Mouse (Mus musculus) monocyte, adult 5-6 weeks (primary cell): ENCODE results near the gene Ift80. TPM values are rescaled to one million over a fixed set of nuclear protein-coding genes. Genes with fewer than 3 reads are reported as not detected.
A peak's percentile ranks its signal among the peaks of the same experiment; 100 is the strongest.
"Not testable (repeated sequence)": the region's sequence is repeated elsewhere in the genome, so short reads cannot be mapped to it uniquely, and the experiment has no call there.

Source experiments
- ATAC-seq: fragments of 153-309, 156-312 bp; replicated peaks from 2 replicates; pipeline ENCODE4 v1.8.0; 2017; ENCODE audit warnings: mild to moderate bottlenecking; ENCODE audit not compliant: low TSS enrichment, insufficient number of reproducible peaks, severe bottlenecking, poor library complexity, low FRiP score
- total RNA-seq: library from RNA; stranded (forward); fragments of 200-1000, 200-491, 200-594 nt; gene quantifications from 3 replicates; pipeline ENCODE4 v1.2.3, GENCODE M21; 2017

Gene Ift80
- total RNA-seq, 1 experiment from 2014 or later: 2.8 TPM

DNA sequence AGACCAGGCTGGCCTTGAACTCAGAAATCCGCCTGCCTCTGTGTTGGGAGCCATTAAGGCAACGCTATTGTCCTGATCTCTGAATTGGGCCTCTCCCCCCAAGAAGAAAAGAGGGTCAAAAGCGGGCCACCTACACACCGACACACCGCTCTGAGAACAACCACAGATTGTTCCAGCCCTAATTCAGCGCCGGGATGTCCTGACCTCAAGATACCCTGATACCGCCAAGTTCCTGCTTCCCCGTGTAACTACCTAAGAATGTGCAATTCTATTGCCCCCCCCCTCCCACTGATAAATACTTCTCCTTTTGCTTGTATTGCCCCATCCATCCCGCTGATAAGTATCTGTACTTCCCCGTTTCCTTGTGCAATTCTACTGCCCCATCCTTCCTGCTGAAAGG lies 52.4 kb downstream of the Ift80 start:
- not testable (repeated sequence) for ATAC-seq

DNA sequence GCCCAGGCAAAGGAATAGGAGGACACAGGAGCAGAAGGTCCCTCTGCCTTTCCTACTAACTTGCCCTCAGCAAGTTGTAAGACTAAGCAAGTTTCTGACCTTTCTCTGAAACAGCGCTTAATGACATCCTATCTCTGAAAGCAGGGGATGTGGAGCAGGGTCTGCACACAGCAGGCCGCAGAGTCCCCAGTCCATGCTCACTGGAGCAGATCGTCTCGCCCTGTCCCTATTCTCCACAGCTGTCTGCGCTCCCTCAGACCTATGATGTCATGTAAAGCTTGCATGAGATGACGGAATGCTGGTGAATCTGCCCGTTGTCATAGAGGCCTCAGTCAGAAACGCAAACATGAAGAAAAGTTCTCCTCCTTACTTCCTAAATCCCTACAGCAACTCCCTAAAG lies 55.0 kb downstream of the Ift80 start:
- no peak for ATAC-seq

DNA sequence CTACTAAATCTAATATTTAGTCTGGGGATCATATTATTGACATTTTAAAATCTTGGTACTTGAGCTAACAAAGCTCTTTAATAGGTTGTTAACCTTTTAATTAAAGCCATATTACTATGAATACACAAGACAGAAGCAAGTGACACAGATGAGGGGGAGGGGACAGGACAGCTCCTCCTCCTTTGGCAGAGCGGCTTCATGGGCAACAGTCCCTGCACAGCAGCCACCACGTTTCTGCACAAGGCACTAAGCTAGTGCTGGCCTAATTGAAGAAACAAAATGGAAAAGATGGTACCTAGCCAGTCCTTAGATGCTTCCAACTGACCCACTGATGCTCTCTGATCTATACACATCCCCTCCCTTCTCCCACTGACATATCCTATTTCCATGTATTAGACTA lies 55.5 kb downstream of the Ift80 start:
- ATAC-seq: no peak

DNA sequence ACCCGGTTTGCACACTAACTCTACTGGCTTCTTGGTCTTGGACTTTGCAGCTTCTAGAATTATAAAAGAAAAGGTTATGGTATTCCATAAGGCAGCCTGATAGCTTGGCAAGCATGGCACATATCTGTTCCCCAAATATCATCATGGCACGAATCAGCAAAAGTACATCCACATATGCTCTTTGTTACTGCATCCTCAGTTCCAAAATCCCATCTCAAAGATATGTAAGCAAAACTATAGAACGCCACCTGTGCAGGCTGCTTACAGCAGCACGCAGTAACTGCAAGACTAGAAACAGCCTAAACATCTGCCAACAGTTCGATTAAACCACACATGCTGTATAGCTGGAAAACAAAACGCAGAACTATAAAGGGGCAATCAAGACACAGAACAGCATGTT lies 62.5 kb downstream of the Ift80 start:
- ATAC-seq: no peak

DNA sequence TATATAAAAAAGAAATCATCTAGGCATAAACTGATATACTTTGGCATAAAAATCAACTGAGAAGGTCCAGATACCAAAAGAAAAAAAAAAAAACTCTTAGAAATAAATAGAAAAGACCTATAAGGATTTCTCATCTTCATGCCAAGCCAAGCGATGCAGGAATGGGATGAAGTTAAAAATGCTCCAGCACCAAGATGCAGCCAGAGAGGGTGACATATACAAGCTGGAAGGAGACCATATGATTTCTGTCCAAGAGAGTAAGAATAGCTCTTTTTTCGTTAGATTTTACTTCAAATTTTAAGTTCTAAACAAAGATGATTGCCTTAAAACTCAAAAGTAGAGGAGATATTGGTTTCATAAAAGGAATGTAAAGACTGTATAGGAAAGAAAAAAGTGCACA lies 64.1 kb downstream of the Ift80 start:
- no peak for ATAC-seq

DNA sequence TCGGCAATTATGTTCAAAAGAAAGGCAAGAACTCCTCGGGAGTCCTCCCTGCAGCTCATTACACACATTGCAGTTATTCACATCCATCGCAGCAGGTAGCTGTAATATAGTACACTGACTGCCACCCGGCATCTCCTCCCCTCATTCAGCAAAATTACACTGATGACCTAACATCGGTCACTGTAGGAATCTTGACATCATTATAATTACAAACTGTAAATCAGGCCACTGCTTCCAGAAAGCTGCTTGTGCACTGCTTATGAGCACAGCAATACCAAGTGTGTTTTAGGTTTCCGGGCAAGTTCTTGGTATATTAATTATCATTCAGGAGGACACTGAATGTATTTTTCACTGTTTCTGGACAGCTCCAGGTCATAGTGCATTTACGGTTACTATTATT lies 65.1 kb downstream of the Ift80 start:
- no peak for ATAC-seq

DNA sequence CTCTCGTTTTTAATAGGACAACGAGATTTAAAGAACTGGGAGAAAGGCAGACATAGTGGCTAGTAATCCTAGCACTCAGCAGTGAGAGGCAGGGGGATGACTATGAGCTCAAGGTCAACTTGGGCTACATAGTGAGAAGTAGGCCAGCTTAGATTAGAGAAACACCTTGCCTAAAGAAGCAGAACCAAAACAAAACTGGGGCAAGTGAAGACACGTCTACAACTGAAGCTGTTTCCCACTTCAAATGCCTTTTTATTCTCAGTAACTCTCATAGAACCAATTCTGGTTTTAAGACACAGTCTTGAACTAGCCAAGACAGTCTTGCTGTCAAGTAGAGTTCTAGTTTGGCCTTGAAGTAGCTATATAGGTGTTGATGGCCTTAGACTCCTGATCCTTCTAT lies 67.7 kb downstream of the Ift80 start:
- ATAC-seq: no peak

DNA sequence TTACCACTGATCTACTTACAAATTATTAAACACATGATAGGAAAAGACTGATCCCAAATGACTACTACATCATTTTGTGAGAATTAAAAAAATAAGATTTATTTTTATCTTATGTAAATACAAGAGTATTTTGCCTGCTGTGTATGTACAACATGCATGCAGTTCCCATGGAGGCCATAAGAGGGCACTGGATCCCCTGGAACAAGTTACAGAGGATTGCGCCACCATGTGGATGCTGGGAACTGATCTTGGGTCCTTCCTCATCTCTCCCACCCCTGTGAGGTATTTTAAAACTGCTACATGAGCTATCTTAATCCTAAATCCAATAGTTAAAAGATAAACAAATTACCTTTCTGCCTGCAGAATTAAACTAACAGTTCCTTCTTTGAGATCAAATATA lies 68.9 kb downstream of the Ift80 start:
- no peak for ATAC-seq

DNA sequence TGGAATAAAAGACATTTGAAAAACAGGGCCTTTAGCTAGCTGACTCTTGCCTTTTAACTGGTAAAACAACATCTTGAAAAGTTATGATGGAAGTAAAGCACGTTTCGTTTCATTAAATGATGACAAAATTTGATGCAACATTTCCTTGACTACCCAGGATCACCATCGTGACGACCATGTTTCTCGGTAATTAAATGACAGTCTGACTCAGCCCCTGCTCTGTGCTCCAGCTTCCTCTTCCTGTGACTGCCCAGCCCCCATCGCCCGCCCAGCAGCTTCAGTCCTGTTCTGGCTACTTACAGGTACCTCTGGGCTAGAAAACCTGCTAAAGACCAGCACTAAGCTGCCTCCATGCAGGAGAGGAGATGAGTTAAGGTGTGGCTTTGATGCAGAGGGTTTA lies 70.1 kb downstream of the Ift80 start:
- ATAC-seq: no peak

DNA sequence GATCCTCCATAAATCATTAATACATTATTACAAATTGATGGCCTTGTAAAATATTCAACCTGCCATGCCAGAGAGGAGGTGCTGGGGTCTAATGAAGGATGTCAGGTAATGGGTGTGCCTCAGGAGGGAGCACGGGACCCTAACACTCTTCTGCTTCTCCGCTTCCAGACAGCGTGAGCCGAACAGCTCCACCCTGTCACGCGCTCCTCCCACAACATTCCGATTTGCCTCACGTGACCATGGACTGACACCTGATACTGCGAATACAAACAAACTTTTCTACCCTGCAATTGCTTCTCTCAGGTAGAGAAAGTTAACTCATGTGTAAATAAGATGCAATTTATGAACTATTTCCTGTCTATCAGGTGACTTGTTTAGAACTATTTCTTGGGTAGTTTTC lies 75.8 kb downstream of the Ift80 start:
- ATAC-seq: no peak

DNA sequence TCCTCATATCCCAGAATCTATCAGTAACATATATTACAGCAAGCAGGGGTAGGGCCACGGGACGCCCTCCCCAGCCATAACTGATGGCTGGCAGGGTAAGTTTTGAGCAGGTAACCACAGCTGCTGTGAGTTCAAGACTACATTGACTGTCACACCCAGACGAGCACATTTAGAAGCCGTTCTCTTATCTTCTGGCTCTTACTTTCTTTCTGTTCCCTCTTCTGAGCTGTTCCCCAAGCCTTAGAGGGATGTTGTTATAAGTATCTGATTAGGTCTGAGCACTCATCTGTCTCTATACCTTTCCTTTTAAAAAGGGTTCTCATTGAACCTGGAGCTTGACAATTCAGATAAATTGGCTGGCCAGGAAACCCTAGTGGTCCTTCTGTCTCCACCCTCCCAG lies 96.9 kb downstream of the Ift80 start:
- no peak for ATAC-seq

DNA sequence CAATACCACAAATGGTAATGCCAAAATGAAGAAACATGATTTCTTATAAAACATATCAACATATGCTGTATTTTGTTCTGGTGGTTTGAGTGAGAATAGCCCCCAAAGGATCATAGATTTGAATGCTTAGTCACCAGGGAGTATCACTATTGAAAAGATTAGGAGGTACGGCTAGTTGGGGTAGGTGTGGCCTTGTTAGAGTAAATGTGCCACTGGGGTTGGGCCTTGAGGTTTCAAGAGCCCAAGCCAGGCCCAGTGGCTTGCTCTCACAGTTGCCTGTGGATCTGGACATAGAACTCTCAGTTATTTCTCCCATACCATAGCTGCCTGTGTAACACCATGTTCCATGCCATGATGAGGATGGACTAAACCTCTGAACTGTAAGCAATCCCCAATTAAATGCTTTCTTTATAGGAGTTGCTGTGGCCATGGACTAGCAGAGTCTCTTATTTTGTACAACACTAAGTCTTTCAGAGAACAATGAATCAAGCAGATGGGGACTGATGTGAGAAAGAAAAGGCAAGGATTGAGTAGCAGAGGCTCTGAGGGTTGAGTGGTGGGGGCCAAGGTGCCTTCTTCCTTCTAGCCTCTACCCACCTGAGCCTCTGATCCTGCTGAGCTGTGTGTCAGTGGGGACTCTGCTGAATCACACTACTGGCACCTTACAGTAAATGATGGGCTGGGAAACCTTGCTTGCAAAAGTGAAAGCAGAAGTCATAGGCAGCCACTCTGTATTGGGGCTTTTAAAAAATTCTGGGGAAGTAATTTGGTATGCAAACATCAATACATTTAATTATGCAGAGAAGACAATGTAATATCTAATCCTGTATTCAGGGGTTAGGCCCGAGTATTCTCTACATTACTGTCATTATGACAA lies 99.2 kb downstream of the Ift80 start:
- no peak; the same call in 1 of the 2 replicates for ATAC-seq

DNA sequence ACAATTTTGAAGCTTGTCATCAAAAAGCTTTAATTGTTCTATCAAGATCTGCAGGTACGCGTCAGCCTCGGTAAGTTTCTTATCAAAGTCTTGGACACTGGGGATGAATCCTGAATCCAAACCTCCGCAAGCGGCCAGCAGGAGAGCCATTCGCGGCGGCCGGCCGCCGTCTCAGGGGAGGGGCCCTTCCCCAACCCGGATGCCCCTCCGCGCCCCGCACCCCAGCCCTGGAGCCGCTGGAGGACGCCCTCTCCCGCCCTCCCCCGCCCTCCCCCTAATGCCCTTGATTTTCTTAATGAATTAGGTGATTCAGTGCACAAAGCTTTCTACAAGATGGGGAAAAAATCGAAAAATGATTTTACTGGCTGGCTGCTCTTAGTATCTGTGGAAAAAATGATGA lies 101.7 kb downstream of the Ift80 start:
- 0 out of 2 replicates have a peak, but pooled peaks have one; percentile 59 for ATAC-seq

DNA sequence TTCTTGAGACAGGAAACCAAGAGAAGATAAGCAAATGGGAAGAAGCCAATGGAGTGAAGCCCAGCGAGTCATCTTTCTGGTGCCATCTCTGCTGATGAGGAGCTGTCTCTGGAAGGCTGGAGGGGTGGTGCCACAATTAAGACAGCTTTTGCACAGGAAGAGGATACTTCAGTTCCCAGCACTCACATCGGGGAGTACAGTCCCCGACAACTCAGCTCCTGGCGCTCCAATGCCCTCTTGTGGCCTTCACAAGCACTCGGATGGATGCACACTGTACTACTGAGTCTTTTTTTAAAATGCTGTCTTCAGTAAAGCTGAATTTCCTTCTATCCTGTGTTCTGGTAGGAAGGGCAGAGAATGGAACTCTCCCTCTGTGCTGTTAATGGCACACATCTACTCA lies 107.2 kb downstream of the Ift80 start:
- ATAC-seq: no peak

DNA sequence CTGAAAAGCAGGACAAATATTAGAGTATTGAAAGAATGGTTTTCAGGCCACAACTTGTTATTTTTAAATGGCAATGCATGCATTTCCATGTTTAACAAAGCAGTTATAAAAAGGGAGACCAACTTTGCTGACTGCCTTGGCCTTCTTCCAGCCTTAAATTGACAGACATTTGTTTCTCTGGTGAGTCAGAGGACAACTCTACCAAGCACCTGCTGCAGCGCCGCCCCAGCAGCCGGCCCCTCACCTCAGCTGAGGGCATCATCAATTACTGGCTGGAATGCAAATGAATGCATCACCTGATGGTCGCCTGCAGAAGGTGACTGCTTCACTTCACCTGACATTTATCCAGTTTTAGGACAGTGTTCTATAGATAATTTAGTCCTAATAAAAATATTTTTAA lies 108.9 kb downstream of the Ift80 start:
- ATAC-seq: no peak

DNA sequence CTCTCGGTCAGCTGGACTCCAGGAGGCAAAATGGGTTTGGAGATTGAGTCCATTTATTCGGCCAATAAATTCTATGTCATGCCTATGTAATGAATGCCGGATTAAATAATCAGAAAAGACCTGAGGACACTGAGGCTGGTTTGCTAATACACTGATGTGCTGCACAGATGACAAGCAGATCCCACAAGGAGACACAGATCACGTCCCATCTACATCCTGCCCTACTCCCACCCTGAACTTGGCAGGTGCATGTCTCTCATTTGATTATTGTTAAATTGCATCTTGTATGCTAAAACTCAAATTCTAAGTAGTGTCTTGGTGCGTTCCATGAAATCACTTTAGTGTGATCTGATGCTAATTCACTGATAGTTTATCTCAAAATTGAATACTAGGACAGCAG lies 117.5 kb downstream of the Ift80 start:
- ATAC-seq: no peak

DNA sequence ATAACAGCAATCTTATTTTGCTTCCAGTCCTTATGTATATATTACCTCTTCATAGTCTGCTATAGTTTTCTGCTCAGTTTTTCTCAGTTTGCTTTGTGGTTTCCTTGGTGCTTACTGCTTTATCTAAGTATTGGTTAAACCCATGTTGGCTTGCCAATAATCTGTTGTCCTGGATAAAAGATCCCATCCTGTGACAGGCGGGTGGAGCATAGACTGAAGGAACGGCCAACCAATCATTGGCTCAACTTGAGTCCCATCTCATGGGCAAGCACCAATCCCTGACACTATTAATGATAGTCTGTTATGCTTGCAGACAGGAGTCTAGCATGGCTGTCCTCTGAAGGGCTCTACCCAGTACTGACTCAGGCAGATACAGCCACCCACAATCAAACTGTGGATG lies 130.3 kb downstream of the Ift80 start:
- no peak for ATAC-seq

DNA sequence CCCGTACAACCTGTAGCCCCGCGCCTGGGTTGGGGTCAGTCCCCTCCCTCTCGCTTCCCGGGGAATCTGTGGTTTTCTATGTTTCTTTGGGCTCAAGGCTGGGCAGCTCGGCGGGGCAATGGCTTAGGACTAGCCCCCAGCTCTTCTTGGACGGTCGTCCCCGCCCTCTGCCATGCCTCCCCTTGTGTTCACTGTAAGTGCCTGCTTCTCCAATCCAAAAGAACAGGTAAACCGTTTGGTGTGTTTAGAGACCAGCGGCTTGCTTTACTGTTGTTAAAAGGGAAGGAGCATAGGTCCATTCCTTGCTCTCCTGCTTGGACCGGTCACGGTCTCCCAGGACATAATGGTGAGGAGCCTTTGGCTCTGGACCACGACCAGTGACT lies 133.8 kb downstream of the Ift80 start:
- ATAC-seq: no peak

DNA sequence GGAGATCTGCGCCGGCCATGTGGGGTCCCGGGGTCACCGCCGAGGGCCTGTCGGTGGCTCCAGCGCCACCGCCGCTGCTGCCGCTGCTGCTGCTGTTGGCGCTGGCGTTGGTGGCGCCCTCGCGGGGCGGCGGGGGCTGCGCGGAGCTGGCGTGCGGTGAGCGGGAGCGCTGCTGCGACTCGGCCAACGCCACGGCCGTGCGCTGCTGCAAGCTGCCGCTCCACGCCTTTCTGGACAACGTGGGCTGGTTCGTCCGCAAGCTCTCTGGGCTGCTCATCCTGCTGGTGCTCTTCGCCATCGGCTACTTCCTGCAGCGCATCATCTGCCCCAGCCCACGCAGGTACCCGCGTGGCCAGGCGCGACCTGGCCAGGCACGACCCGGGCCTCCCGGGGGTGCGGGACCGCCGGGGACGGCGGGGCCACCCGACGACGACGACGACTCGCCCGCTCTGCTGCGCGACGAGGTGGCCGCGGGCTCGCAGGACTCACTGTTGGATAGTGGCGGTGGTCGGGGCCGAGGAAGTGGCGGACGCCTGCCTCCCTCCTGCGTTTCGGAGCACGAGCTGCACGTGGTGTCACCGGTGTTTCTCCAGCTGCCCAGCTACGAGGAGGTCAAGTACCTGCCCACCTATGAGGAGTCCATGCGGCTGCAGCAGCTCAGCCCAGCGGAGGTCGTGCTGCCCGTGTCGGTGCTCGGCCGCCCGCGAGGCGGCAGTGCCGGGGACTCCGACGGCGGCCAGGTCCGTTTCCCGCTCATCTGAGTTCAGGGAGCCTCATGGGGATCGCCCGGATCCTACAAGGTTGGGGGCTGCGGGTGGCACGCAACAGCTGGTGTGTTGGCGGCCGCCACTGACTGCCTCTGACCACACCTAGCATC lies 134.4 kb downstream of the Ift80 start:
- ATAC-seq: no peak

DNA sequence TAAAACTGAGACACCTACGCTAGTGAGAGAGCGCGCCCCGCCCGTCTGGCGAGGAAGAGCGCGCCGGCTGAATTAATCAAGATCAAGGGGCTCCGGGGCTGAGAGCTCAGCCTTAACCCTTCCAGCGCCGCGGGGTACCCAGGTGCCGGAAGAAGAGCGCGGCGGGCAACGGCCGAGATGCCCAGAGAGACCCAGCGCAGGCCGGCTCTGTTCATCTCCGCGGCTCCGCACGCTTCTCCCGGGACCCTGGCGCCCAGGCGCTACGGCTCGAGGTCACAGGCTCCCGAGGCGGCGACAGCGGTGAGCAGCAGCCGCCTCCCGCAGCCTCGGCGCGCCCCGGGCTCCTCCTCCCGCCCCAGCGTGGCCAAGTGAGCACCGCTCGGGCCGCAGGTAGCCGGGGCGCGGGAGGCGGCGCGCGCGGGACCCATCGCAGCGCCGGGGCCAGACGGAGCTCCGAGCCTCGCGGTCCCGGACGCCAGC lies 135.1 kb downstream of the Ift80 start, which contains the start of gene 1110032F04Rik:
1110032F04Rik (plus strand) TSS at position 376 of the 480 bp plus-strand sequence.
- no peak for ATAC-seq
